ENCODE assay signal across 9 mouse cellular contexts in the genomic region with DNA sequence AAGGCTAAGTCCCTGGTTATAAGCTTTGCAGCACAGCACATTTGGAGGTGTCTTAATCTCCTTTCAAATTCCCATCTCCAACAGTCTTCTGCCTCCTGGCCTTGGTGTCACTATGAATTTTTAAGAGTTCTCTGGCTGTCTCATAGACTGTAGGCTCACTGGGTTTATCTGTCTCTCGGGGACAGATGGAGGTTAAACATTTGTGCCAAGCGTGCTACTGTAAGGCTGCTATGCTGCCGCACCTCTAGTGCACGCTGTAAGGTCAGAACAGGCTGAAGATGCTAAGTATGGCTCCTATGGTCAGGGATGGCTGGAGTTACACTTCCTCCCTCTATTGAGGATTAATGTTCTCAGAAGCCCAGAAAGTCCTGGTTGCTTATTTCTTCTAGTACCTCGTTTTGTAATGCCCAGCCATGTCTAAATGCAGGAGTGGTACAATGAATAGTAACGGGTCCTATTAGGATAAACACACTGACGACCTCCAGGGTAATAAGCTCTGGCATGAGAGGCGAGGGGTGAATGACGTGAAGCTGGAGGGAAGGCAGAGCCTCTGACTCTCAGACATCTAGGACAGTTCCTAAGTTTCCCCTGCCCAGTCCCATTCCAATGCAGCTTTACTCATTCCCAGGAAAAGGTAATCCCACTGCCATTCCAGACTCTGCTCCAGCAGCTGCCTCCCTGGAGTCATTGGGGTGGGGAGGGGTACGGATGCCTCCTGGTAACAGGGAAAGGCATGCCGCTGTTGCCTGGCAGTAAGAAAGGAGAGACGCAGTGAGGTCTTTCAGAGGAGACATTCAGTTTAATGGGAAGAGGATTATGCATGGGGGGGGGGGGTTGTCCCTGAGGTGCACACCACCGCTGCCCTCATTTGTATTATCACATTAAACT. TPM values are rescaled to one million over a fixed set of nuclear protein-coding genes. Genes with fewer than 3 reads are reported as not detected.
DNase-seq lines count a peak whose midpoint lies in the region; ATAC-seq and TF ChIP-seq lines count a peak whose summit lies in the region.
"Had no signal": no experiment of that assay in that cellular context is flagged by ENCODE, and none has a peak within 500 bp of the region (broad histone marks: within the 10 kb centered on the region; RNA-seq: fewer than 3 reads in every experiment).

No protein-coding gene starts in this region.

- peak overlapping the region; percentile 19; the same call in 1 of the 2 replicates for H3K9ac ChIP-seq in ES-E14 (ENCODE audit: insufficient read depth, low read depth, low read length, poor library complexity, severe bottlenecking)
- H3K9ac ChIP-seq in forebrain, embryonic 16.5 days (replicated peaks; ENCODE audit: low read depth, low read length): peak overlapping the region; percentile 33
- 0 out of 2 replicates have a peak overlapping the region, but pooled peaks have one; percentile 44 for H3K9ac ChIP-seq in midbrain, embryonic 13.5 days (replicated peaks)
- H3K9ac ChIP-seq: limb, embryonic 15.5 days had no signal

- in situ Hi-C loops in ES-E14 (cut with MboI; ENCODE audit: low sequenced_read_pairs in 2 of 2, unreplicated experiment in 2 of 2): no loop called here

- WGBS in forebrain, embryonic 16.5 days: 30% methylated on average over 13 of the region's 13 CpGs
- 19% methylated on average over 13 of the region's 13 CpGs for WGBS in midbrain, embryonic 13.5 days

- no peak overlapping the region for H3K4me3 ChIP-seq in ES-E14 (ENCODE audit: insufficient read depth in 1 of 2, low read depth in 1 of 2, low read length in 2 of 2, poor library complexity in 1 of 2, severe bottlenecking in 1 of 2)
- no peak overlapping the region for H3K4me3 ChIP-seq in forebrain, embryonic 16.5 days (replicated peaks; ENCODE audit: low read length)
- no peak overlapping the region; the same call in 1 of the 2 replicates for H3K4me3 ChIP-seq in midbrain, embryonic 13.5 days (replicated peaks)
- H3K4me3 ChIP-seq: limb, embryonic 15.5 days had no signal

- no peak overlapping the region; the same call in 1 of the 2 replicates for H3K4me2 ChIP-seq in forebrain, embryonic 16.5 days (ENCODE audit: low read length)
- peak overlapping the region; percentile 38 for H3K4me2 ChIP-seq in midbrain, embryonic 13.5 days (replicated peaks)
- H3K4me2 ChIP-seq: limb, embryonic 15.5 days had no signal

- no peaks in the 10 kb centered on the region for H3K27me3 ChIP-seq in forebrain, embryonic 16.5 days (replicated peaks; ENCODE audit: control insufficient read depth, insufficient read depth, low read length)
- no peaks in the 10 kb centered on the region for H3K27me3 ChIP-seq in midbrain, embryonic 13.5 days
- H3K27me3 ChIP-seq: limb, embryonic 15.5 days had no signal

- peaks cover 32 to 41% of the 10 kb centered on the region in 2 experiments for H3K4me1 ChIP-seq in ES-E14 (ENCODE audit: control insufficient read depth in 2 of 2, insufficient read depth in 2 of 2, low read length in 2 of 2, poor library complexity in 1 of 2)
- peaks cover 35% of the 10 kb centered on the region for H3K4me1 ChIP-seq in forebrain, embryonic 16.5 days (replicated peaks; ENCODE audit: control insufficient read depth, insufficient read depth, low read length)
- H3K4me1 ChIP-seq in midbrain, embryonic 13.5 days (replicated peaks): peaks cover 56% of the 10 kb centered on the region

- peaks cover 5% of the 10 kb centered on the region; the same call in 1 of the 2 replicates for H3K36me3 ChIP-seq in ES-E14 (ENCODE audit: control insufficient read depth, insufficient read depth, low read length, poor library complexity, severe bottlenecking)
- H3K36me3 ChIP-seq in forebrain, embryonic 16.5 days (ENCODE audit: control insufficient read depth, insufficient read depth): no peaks in the 10 kb centered on the region
- H3K36me3 ChIP-seq in midbrain, embryonic 13.5 days: no peaks in the 10 kb centered on the region

- peak overlapping the region; percentile 98 for H3K27ac ChIP-seq in ES-E14 (ENCODE audit: insufficient read depth, low read depth, low read length, poor library complexity, severe bottlenecking)
- H3K27ac ChIP-seq in forebrain, embryonic 16.5 days (ENCODE audit: low read length): peak overlapping the region; percentile 71
- peak overlapping the region; percentile 80 for H3K27ac ChIP-seq in midbrain, embryonic 13.5 days
- H3K27ac ChIP-seq: limb, embryonic 15.5 days had no signal

- ATAC-seq in forebrain, embryonic 16.5 days: peak; percentile 70
- ATAC-seq in midbrain, embryonic 13.5 days: peak; percentile 84

- H3K9me3 ChIP-seq in ES-E14 (ENCODE audit: control insufficient read depth, insufficient read depth, low read depth, low read length): no peaks in the 10 kb centered on the region
- H3K9me3 ChIP-seq in forebrain, embryonic 16.5 days (ENCODE audit: control insufficient read depth, low read length): no peaks in the 10 kb centered on the region
- H3K9me3 ChIP-seq in midbrain, embryonic 13.5 days: no peaks in the 10 kb centered on the region
- H3K9me3 ChIP-seq: limb, embryonic 15.5 days had no signal

- no peak for DNase-seq in ES-E14 (ENCODE audit: low read depth, low spot score)
- DNase-seq in ZHBTc4 (ENCODE audit: low read depth, low spot score): peak; percentile 19
- DNase-seq in left cerebral cortex, adult 11 months (ENCODE audit: low spot score): no peak
- DNase-seq in kidney, adult 18-20 months: no peak
- no peak for DNase-seq in gastrocnemius, adult 8-10 months (ENCODE audit: low spot score in 2 of 2)
- DNase-seq: spleen, adult 18-20 months had no signal

TF ChIP-seq in ES-E14, 5 proteins besides CTCF, POLR2A, EP300 and RAD21:
- TF ChIP-seq ZC3H11A (IDR thresholded peaks at IDR 0.05; ENCODE audit: borderline replicate concordance, low read depth, low read length) (no peak), ZNF384 (IDR thresholded peaks at IDR 0.05; ENCODE audit: low read depth, low read length) (no peak), HCFC1 (IDR thresholded peaks at IDR 0.05; ENCODE audit: borderline replicate concordance, insufficient read depth, low read length) (no peak), MAFK (IDR thresholded peaks at IDR 0.05; ENCODE audit: insufficient read depth, low read depth, low read length) (no peak), CHD2 (IDR thresholded peaks at IDR 0.05; ENCODE audit: low read depth, low read length) (no peak)
TF ChIP-seq in ES-E14: peak in this region for 0.

RNA-seq across cellular contexts. Expression of gene Bcar1, which starts 43.3 kb away (rescaled TPM):
- total RNA-seq in ES-E14 (2012; rRNA removed): 52.9 and 72.6 TPM in 2 replicates
- 45.9 and 52.5 TPM in 2 replicates for polyA plus RNA-seq in forebrain, embryonic 16.5 days (2015; fragmentation: Nextera tagmentation; extraction: Ambion mirVana)
- 48.7 and 55.0 TPM in 2 replicates for polyA plus RNA-seq in midbrain, embryonic 13.5 days (2015; fragmentation: Nextera tagmentation; extraction: Ambion mirVana)
- total RNA-seq in gastrocnemius, adult 8-10 months (2022): 10 to 100 TPM; 10.7 to 11.1 (median 10.8) TPM
